Mouse (Mus musculus): ENCODE measurements around the gene 1700067P10Rik. TPM values are rescaled to one million over a fixed set of nuclear protein-coding genes. Genes with fewer than 3 reads are reported as not detected.

1700067P10Rik gene
- total RNA-seq (2023), result not detected

GRCm38 (mm10) chr17:48089019-48089418 is at the start of gene 1700067P10Rik:
Gene 1700067P10Rik, plus strand, starts transcription at chr17:48089319.

Other genes with a start within 250 kb of the 1700067P10Rik start
- 100 to 1,000 TPM in 1 of 2 experiments, 10 to 100 TPM in 1; 94.3 to 103 TPM for gene Foxp4, start 164.7 kb upstream of the 1700067P10Rik start, total RNA-seq (2023)
- not detected for gene 1700122O11Rik, start 51.0 kb upstream of the 1700067P10Rik start, total RNA-seq (2023)
- not detected for gene 9830107B12Rik, start 56.9 kb downstream of the 1700067P10Rik start, total RNA-seq (2023)
- gene A530064D06Rik, start 78.0 kb downstream of the 1700067P10Rik start, total RNA-seq (2023), result under 1 TPM in 1 of 2 experiments, not detected in 1; 0.61 TPM
- 1 to 10 TPM; 1.6 to 3.7 TPM for gene Trem1, start 143.4 kb downstream of the 1700067P10Rik start, total RNA-seq (2023)
- not detected for gene Trem3, start 158.5 kb downstream of the 1700067P10Rik start, total RNA-seq (2023)
- gene Treml4, start 175.0 kb downstream of the 1700067P10Rik start, total RNA-seq (2023), result 1 to 10 TPM; 2.0 to 2.4 TPM
- 100 to 1,000 TPM; 174 to 186 TPM for gene Treml2, start 210.2 kb downstream of the 1700067P10Rik start, total RNA-seq (2023)
- 10 to 100 TPM; 11.2 to 11.3 TPM for gene B430306N03Rik, start 226.8 kb downstream of the 1700067P10Rik start, total RNA-seq (2023)